Mouse (Mus musculus): Measurements from ENCODE around the gene 4931406C07Rik. TPM values are rescaled to one million over a fixed set of nuclear protein-coding genes. Genes with fewer than 3 reads are reported as not detected.

4931406C07Rik gene
- polyA plus RNA-seq, 1 experiment, result 11.6 TPM

- Histone ChIP-seq H3K4me3 (no peak overlapping the region), H3K4me2 (ENCODE audit: low read depth) (no peak overlapping the region), H3K79me2 (ENCODE audit: control insufficient read depth, insufficient read depth) (no peaks in the 10 kb centered on the region), H3K36me3 (ENCODE audit: control insufficient read depth, insufficient read depth) (peaks cover 3% of the 10 kb centered on the region), H3K27me3 (ENCODE audit: control insufficient read depth, insufficient read depth, insufficient read length) (peaks cover 15% of the 10 kb centered on the region), H3ac (ENCODE audit: control insufficient read depth, insufficient read length) (no peak overlapping the region)
- TF ChIP-seq POLR2A (IDR thresholded peaks at IDR 0.05; ENCODE audit: insufficient read length, low read depth), result no peak
Observed at GRCm38 (mm10) chr9:15256214-15256613, 50.0 kb downstream of the 4931406C07Rik start.

- H3K27me3 ChIP-seq (ENCODE audit: control insufficient read depth, insufficient read depth, insufficient read length), result peaks cover 15% of the 10 kb centered on the region
Observed at GRCm38 (mm10) chr9:15254501-15254900, 51.7 kb downstream of the 4931406C07Rik start.

GRCm38 (mm10) chr9:15252196-15252595, 54.1 kb downstream of the 4931406C07Rik start:
- Histone ChIP-seq H3K79me2 (ENCODE audit: control insufficient read depth, insufficient read depth) (no peaks in the 10 kb centered on the region), H3ac (ENCODE audit: control insufficient read depth, insufficient read length) (no peak overlapping the region), H3K4me2 (ENCODE audit: low read depth) (no peak overlapping the region), H3K36me3 (ENCODE audit: control insufficient read depth, insufficient read depth) (no peaks in the 10 kb centered on the region), H3K27me3 (ENCODE audit: control insufficient read depth, insufficient read depth, insufficient read length) (peaks cover 15% of the 10 kb centered on the region), H3K4me3 (no peak overlapping the region)
- no peak for TF ChIP-seq POLR2A (IDR thresholded peaks at IDR 0.05; ENCODE audit: insufficient read length, low read depth)
- TF ChIP-seq MAX (IDR thresholded peaks at IDR 0.05; ENCODE audit: low read depth), result no peak

More at GRCm38 (mm10) chr9:15254501-15254900, 51.7 kb downstream of the 4931406C07Rik start:
- H3K4me2 ChIP-seq (ENCODE audit: low read depth), result no peak overlapping the region
- no peak overlapping the region for H3ac ChIP-seq (ENCODE audit: control insufficient read depth, insufficient read length)
- TF ChIP-seq TCF12 (IDR thresholded peaks at IDR 0.05; ENCODE audit: insufficient read depth, poor library complexity, severe bottlenecking) (no peak), E2F4 (IDR thresholded peaks at IDR 0.05; ENCODE audit: insufficient read depth) (no peak), SRF (IDR thresholded peaks at IDR 0.05; ENCODE audit: control insufficient read depth, insufficient read length, low read depth) (no peak), POLR2A (IDR thresholded peaks at IDR 0.05; ENCODE audit: insufficient read length, low read depth) (no peak), MYOD1 (IDR thresholded peaks at IDR 0.05; ENCODE audit: control insufficient read depth in 1 of 3, insufficient read length in 2 of 3, low read depth in 2 of 3) (no peak), USF1 (IDR thresholded peaks at IDR 0.05; ENCODE audit: low read depth) (no peak), REST (IDR thresholded peaks at IDR 0.05; ENCODE audit: insufficient read depth, insufficient read length) (no peak), POLR2AphosphoS2 (IDR thresholded peaks at IDR 0.05; ENCODE audit: insufficient read length, low read depth) (no peak)
- H3K4me3 ChIP-seq, result no peak overlapping the region
- H3K79me2 ChIP-seq (ENCODE audit: control insufficient read depth, insufficient read depth), result no peaks in the 10 kb centered on the region
- no peaks in the 10 kb centered on the region for H3K36me3 ChIP-seq (ENCODE audit: control insufficient read depth, insufficient read depth)

- no peak overlapping the region for H3ac ChIP-seq (ENCODE audit: control insufficient read depth, insufficient read length)
- no peaks in the 10 kb centered on the region for H3K79me2 ChIP-seq (ENCODE audit: control insufficient read depth, insufficient read depth)
- no peak overlapping the region for H3K4me2 ChIP-seq (ENCODE audit: low read depth)
- no peaks in the 10 kb centered on the region for H3K36me3 ChIP-seq (ENCODE audit: control insufficient read depth, insufficient read depth)
- H3K4me3 ChIP-seq, result no peak overlapping the region
- peaks cover 18% of the 10 kb centered on the region for H3K27me3 ChIP-seq (ENCODE audit: control insufficient read depth, insufficient read depth, insufficient read length)
- TF ChIP-seq CEBPB (IDR thresholded peaks at IDR 0.05; ENCODE audit: insufficient read depth, poor library complexity, severe bottlenecking), result no peak
- no peak for TF ChIP-seq REST (IDR thresholded peaks at IDR 0.05; ENCODE audit: insufficient read depth, insufficient read length)
- TF ChIP-seq POLR2A (IDR thresholded peaks at IDR 0.05; ENCODE audit: insufficient read length, low read depth), result no peak
- TF ChIP-seq POLR2AphosphoS2 (IDR thresholded peaks at IDR 0.05; ENCODE audit: insufficient read length, low read depth), result no peak
- TF ChIP-seq TCF12 (IDR thresholded peaks at IDR 0.05; ENCODE audit: insufficient read depth, poor library complexity, severe bottlenecking), result no peak
- no peak for TF ChIP-seq MYOG (IDR thresholded peaks at IDR 0.05; ENCODE audit: control insufficient read depth in 1 of 3, insufficient read depth in 1 of 3, insufficient read length in 2 of 3, low read depth in 2 of 3)
- TF ChIP-seq MYOD1 (IDR thresholded peaks at IDR 0.05; ENCODE audit: control insufficient read depth in 1 of 3, insufficient read length in 2 of 3, low read depth in 2 of 3), result no peak
- TF ChIP-seq USF1 (IDR thresholded peaks at IDR 0.05; ENCODE audit: low read depth), result no peak
- TF ChIP-seq MAX (IDR thresholded peaks at IDR 0.05; ENCODE audit: low read depth), result no peak
- no peak for TF ChIP-seq E2F4 (IDR thresholded peaks at IDR 0.05; ENCODE audit: insufficient read depth)
- TF ChIP-seq TCF3 (IDR thresholded peaks at IDR 0.05; ENCODE audit: insufficient read length, low read depth), result no peak
- TF ChIP-seq SRF (IDR thresholded peaks at IDR 0.05; ENCODE audit: control insufficient read depth, insufficient read length, low read depth), result no peak
Observed at GRCm38 (mm10) chr9:15250376-15250775, 55.9 kb downstream of the 4931406C07Rik start.

GRCm38 (mm10) chr9:15245319-15246075, 60.8 kb downstream of the 4931406C07Rik start:
- Histone ChIP-seq H3K4me3 (no peak overlapping the region), H3K4me2 (ENCODE audit: low read depth) (no peak overlapping the region), H3K79me2 (ENCODE audit: control insufficient read depth, insufficient read depth) (no peaks in the 10 kb centered on the region), H3K27me3 (ENCODE audit: control insufficient read depth, insufficient read depth, insufficient read length) (peaks cover 12% of the 10 kb centered on the region), H3K36me3 (ENCODE audit: control insufficient read depth, insufficient read depth) (no peaks in the 10 kb centered on the region), H3ac (ENCODE audit: control insufficient read depth, insufficient read length) (no peak overlapping the region)
- TF ChIP-seq TCF12 (IDR thresholded peaks at IDR 0.05; ENCODE audit: insufficient read depth, poor library complexity, severe bottlenecking) (no peak), MYOG (IDR thresholded peaks at IDR 0.05; ENCODE audit: control insufficient read depth in 1 of 3, insufficient read depth in 1 of 3, insufficient read length in 2 of 3, low read depth in 2 of 3) (no peak), CEBPB (IDR thresholded peaks at IDR 0.05; ENCODE audit: insufficient read depth, poor library complexity, severe bottlenecking) (no peak), USF1 (IDR thresholded peaks at IDR 0.05; ENCODE audit: low read depth) (no peak), MYOD1 (IDR thresholded peaks at IDR 0.05; ENCODE audit: control insufficient read depth in 1 of 3, insufficient read length in 2 of 3, low read depth in 2 of 3) (no peak), POLR2AphosphoS2 (IDR thresholded peaks at IDR 0.05; ENCODE audit: insufficient read length, low read depth) (no peak), REST (IDR thresholded peaks at IDR 0.05; ENCODE audit: insufficient read depth, insufficient read length) (no peak), MAX (IDR thresholded peaks at IDR 0.05; ENCODE audit: low read depth) (no peak), SRF (IDR thresholded peaks at IDR 0.05; ENCODE audit: control insufficient read depth, insufficient read length, low read depth) (no peak)
